Mouse (Mus musculus) hindbrain, embryonic 14.5 days (tissue): ENCODE measurements around the gene Cnih4. TPM values are rescaled to one million over a fixed set of nuclear protein-coding genes. Genes with fewer than 3 reads are reported as not detected.

Source experiments
- ATAC-seq: fragments of 200-750 bp; cut with Nextera tagmentation; 2 replicates; pipeline ENCODE4 v1.8.0; 2017; ENCODE audit warnings: moderate number of reproducible peaks, mild to moderate bottlenecking, moderate TSS enrichment, moderate library complexity; ENCODE audit not compliant: low FRiP score
- DNase-seq: peaks from one replicate; pipeline ENCODE4 v3.0.0-alpha.2; 2015; ENCODE audit warnings: low spot score
- H3K27ac ChIP-seq: fragments of 300-500 bp; sonication (generic); 2 replicates; pipeline ENCODE4 v1.5.1; 2014; ENCODE audit warnings: mild to moderate bottlenecking, moderate library complexity
- H3K27me3 ChIP-seq: fragments of 300-500 bp; sonication (generic); 2 replicates; pipeline ENCODE4 v1.6.1; 2014; ENCODE audit warnings: mild to moderate bottlenecking, low read length, mixed read lengths; ENCODE audit not compliant: control insufficient read depth, insufficient read depth
- H3K36me3 ChIP-seq: fragments of 300-500 bp; sonication (generic); replicated peaks from 2 replicates; pipeline ENCODE4 v1.6.1; 2014; ENCODE audit not compliant: control insufficient read depth, insufficient read depth
- H3K4me1 ChIP-seq: fragments of 300-500 bp; sonication (generic); replicated peaks from 2 replicates; pipeline ENCODE4 v1.6.1; 2014; ENCODE audit warnings: antibody characterized with exemption, low read length, mixed read lengths; ENCODE audit not compliant: control insufficient read depth, insufficient read depth
- H3K4me2 ChIP-seq: fragments of 300-500 bp; sonication (generic); replicated peaks from 2 replicates; pipeline ENCODE4 v1.6.1; 2014; ENCODE audit warnings: mild to moderate bottlenecking, moderate library complexity
- H3K4me3 ChIP-seq: fragments of 300-500 bp; sonication (generic); replicated peaks from 2 replicates; pipeline ENCODE4 v1.5.1; 2014; ENCODE audit warnings: mild to moderate bottlenecking, low read length
- H3K9ac ChIP-seq: fragments of 300-500 bp; sonication (generic); 2 replicates; pipeline ENCODE4 v1.6.1; 2014
- H3K9me3 ChIP-seq: fragments of 300-500 bp; sonication (generic); 2 replicates; pipeline ENCODE4 v1.6.1; 2016; ENCODE audit warnings: low read length; ENCODE audit not compliant: control insufficient read depth
- WGBS: fragments of 180-500 bp; shearing (Covaris S2); extraction: QIAGEN DNeasy Blood & Tissue Kit; methylation state at CpG from one replicate; pipeline ENCODE4 v1.1.7; 2014; 5-methylcytosine and 5-hydroxymethylcytosine counted together
- polyA plus RNA-seq: library from polyadenylated mRNA; unstranded; fragments of >200 nt; fragmentation: Nextera tagmentation; extraction: Ambion mirVana; gene quantifications from 2 replicates; pipeline ENCODE4 v1.2.1, GENCODE M21; 2014

Gene Cnih4
- polyA plus RNA-seq, 1 experiment from 2014 or later: 53.6 TPM

- no peaks in the 10 kb centered on the region for H3K27me3 ChIP-seq
- H3K4me3 ChIP-seq: no peak overlapping the region
- no peak for DNase-seq
- H3K9ac ChIP-seq: no peak overlapping the region
- ATAC-seq: no peak
- no peaks in the 10 kb centered on the region for H3K4me1 ChIP-seq
- no peak overlapping the region for H3K4me2 ChIP-seq
- H3K27ac ChIP-seq: no peak overlapping the region
- peaks cover 94% of the 10 kb centered on the region for H3K36me3 ChIP-seq
- no peaks in the 10 kb centered on the region for H3K9me3 ChIP-seq
- 97% methylated on average over 4 of the region's 4 CpGs for WGBS
Measured at GRCm38 (mm10) chr1:181188925-181189324, 44.4 kb downstream of the Cnih4 start.

GRCm38 (mm10) chr1:181199446-181199845, 55.0 kb downstream of the Cnih4 start:
- Histone ChIP-seq H3K9ac (no peak overlapping the region), H3K27me3 (no peaks in the 10 kb centered on the region), H3K4me1 (no peaks in the 10 kb centered on the region), H3K36me3 (peaks cover 90% of the 10 kb centered on the region), H3K4me3 (no peak overlapping the region), H3K27ac (no peak overlapping the region), H3K9me3 (no peaks in the 10 kb centered on the region), H3K4me2 (no peak overlapping the region)
- WGBS: 91% methylated on average over 4 of the region's 4 CpGs
- ATAC-seq: no peak
- DNase-seq: no peak

- Histone ChIP-seq H3K4me3 (peak overlapping the region; percentile 99), H3K4me2 (peak overlapping the region; percentile 85), H3K27me3 (no peaks in the 10 kb centered on the region), H3K9me3 (no peaks in the 10 kb centered on the region), H3K36me3 (peaks cover 29% of the 10 kb centered on the region), H3K9ac (peak overlapping the region; percentile 98), H3K4me1 (peaks cover 23% of the 10 kb centered on the region), H3K27ac (peak overlapping the region; percentile 93; the same call in 1 of the 2 replicates)
- ATAC-seq (no peak), DNase-seq (no peak)
- WGBS: 19% methylated on average over 4 of the region's 4 CpGs
Measured at GRCm38 (mm10) chr1:181210147-181210546, 65.7 kb downstream of the Cnih4 start.

GRCm38 (mm10) chr1:181210601-181211402, 66.3 kb downstream of the Cnih4 start:
- Histone ChIP-seq H3K4me1 (peaks cover 23% of the 10 kb centered on the region), H3K27me3 (no peaks in the 10 kb centered on the region), H3K4me2 (peak overlapping the region; percentile 85), H3K9ac (peak overlapping the region; percentile 98), H3K9me3 (no peaks in the 10 kb centered on the region), H3K4me3 (peak overlapping the region; percentile 99), H3K27ac (peak overlapping the region; percentile 93), H3K36me3 (peaks cover 23% of the 10 kb centered on the region)
- ATAC-seq (peak; percentile 46), DNase-seq (peak; percentile 33)
- WGBS: under 1% methylated on average over 53 of the region's 56 CpGs

GRCm38 (mm10) chr1:181211403-181211919, 67.0 kb downstream of the Cnih4 start:
- 0% methylated on average over 12 of the region's 72 CpGs for WGBS
- peak; percentile 41 for ATAC-seq

GRCm38 (mm10) chr1:181211920-181212633, 67.6 kb downstream of the Cnih4 start, which contains the start of gene Wdr26:
Wdr26 (minus strand) TSS chr1:181212001.
- Histone ChIP-seq H3K4me1 (peaks cover 23% of the 10 kb centered on the region), H3K27me3 (no peaks in the 10 kb centered on the region), H3K9ac (peak within 1 kb of the TSS; percentile 98), H3K4me2 (peak within 1 kb of the TSS; percentile 85), H3K36me3 (peaks cover 12% of the 10 kb centered on the region), H3K27ac (peak within 1 kb of the TSS; percentile 93), H3K9me3 (no peaks in the 10 kb centered on the region), H3K4me3 (peak within 1 kb of the TSS; percentile 99)
- 1% methylated on average over 51 of the region's 54 CpGs for WGBS
- peak; percentile 81 for DNase-seq
- peak; percentile 94 for ATAC-seq

More at GRCm38 (mm10) chr1:181211403-181211919, 67.0 kb downstream of the Cnih4 start:
- Histone ChIP-seq H3K4me1 (peaks cover 23% of the 10 kb centered on the region), H3K27me3 (no peaks in the 10 kb centered on the region), H3K9me3 (no peaks in the 10 kb centered on the region), H3K27ac (peak overlapping the region; percentile 93), H3K4me3 (peak overlapping the region; percentile 99), H3K9ac (peak overlapping the region; percentile 98), H3K36me3 (peaks cover 18% of the 10 kb centered on the region), H3K4me2 (peak overlapping the region; percentile 85)
- no peak for DNase-seq

- Histone ChIP-seq H3K4me3 (no peak overlapping the region), H3K27me3 (no peaks in the 10 kb centered on the region), H3K36me3 (no peaks in the 10 kb centered on the region), H3K4me2 (no peak overlapping the region), H3K9me3 (no peaks in the 10 kb centered on the region), H3K4me1 (peaks cover 16% of the 10 kb centered on the region), H3K9ac (no peak overlapping the region), H3K27ac (no peak overlapping the region)
- WGBS: 81% methylated on average over 8 of the region's 8 CpGs
- ATAC-seq (no peak), DNase-seq (no peak)
Measured at GRCm38 (mm10) chr1:181214296-181215035, 70.0 kb downstream of the Cnih4 start.

- ATAC-seq (no peak), DNase-seq (no peak)
- 59% methylated on average over 4 of the region's 4 CpGs for WGBS
- H3K36me3 ChIP-seq: no peaks in the 10 kb centered on the region
- H3K27ac ChIP-seq: no peak overlapping the region
- no peaks in the 10 kb centered on the region for H3K9me3 ChIP-seq
- no peaks in the 10 kb centered on the region for H3K27me3 ChIP-seq
- H3K4me3 ChIP-seq: no peak overlapping the region
- no peak overlapping the region for H3K4me2 ChIP-seq
- peaks cover 7% of the 10 kb centered on the region for H3K4me1 ChIP-seq
- H3K9ac ChIP-seq: no peak overlapping the region
Measured at GRCm38 (mm10) chr1:181216315-181216714, 71.8 kb downstream of the Cnih4 start.
